Comparison of ENCODE assay signal across 8 mouse cellular contexts in the genomic region with DNA sequence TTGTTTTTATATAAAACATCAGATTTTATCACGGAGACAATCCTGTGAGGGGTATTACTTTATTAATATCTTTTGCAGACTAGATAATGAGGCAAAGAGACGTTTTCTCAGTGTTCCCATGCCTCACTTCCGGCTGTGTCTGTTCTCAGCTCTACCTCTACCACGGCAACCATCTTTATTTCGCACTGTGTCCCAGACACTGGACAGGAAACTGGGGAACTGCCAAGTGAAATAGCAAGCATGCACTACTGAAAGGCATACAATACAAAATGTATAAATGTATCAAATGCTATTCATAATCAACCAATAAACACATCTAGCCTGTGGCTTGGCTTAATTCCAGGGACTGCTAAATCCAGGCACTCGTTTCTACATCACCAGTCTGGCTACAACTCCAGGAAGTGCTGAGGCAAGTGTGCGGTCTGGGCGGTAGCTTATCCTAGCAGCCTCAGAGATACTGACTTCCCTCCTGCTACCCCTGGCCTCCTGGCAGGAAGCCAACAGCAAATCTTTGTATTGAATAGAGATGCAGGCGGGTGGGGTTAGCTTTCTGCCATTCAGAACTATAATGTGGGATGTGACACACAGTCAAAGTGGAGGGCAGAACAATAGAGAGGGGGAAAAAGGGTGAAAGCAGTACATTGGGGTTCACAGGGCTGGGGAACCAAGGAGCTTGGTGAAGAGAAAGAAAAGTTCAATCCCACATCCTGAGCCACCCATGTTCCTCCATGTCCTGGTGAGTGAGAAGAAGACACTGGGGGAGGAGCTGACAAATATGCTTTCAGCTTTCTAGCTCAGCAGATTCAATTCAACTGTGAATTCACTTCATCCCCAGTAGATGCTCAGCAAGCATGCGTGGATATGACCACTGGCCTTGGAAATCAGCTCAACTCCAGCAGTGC.
DNase-seq lines count a peak whose midpoint lies in the region; ATAC-seq lines count a peak whose summit lies in the region.

No protein-coding gene starts in this region.

- peaks cover 23% of the 10 kb centered on the region for H3K4me1 ChIP-seq in heart, embryonic 12.5 days (replicated peaks)
- H3K4me1 ChIP-seq in liver, embryonic 16.5 days (ENCODE audit: control insufficient read depth, low read depth, low read length) = no peaks in the 10 kb centered on the region

- H3K4me3 ChIP-seq in heart, embryonic 12.5 days = no peak overlapping the region
- H3K4me3 ChIP-seq in liver, embryonic 16.5 days (ENCODE audit: low read depth, low read length) = no peak overlapping the region

- ATAC-seq in heart, embryonic 12.5 days (ENCODE audit: insufficient number of reproducible peaks, low FRiP score) = peak; percentile 92
- ATAC-seq in liver, embryonic 16.5 days (ENCODE audit: low read depth) = peak; percentile 58

- no peaks in the 10 kb centered on the region for H3K9me3 ChIP-seq in heart, embryonic 12.5 days (replicated peaks)
- H3K9me3 ChIP-seq in liver, embryonic 16.5 days (replicated peaks; ENCODE audit: control insufficient read depth, low read length) = no peaks in the 10 kb centered on the region

- H3K27me3 ChIP-seq in heart, embryonic 12.5 days (replicated peaks) = peaks cover 12% of the 10 kb centered on the region; the same call in 1 of the 2 replicates
- no peaks in the 10 kb centered on the region for H3K27me3 ChIP-seq in liver, embryonic 16.5 days (ENCODE audit: control insufficient read depth, insufficient read depth, low read depth, low read length)

- H3K36me3 ChIP-seq in heart, embryonic 12.5 days = no peaks in the 10 kb centered on the region
- no peaks in the 10 kb centered on the region for H3K36me3 ChIP-seq in liver, embryonic 16.5 days (ENCODE audit: control insufficient read depth, insufficient read depth)

- peak overlapping the region; percentile 5; the same call in 1 of the 2 replicates for H3K4me2 ChIP-seq in heart, embryonic 12.5 days
- H3K4me2 ChIP-seq in liver, embryonic 16.5 days (ENCODE audit: low read depth, low read length) = 0 out of 2 replicates have a peak overlapping the region, but pooled peaks have one; percentile 15

- H3K9ac ChIP-seq in heart, embryonic 12.5 days = no peak overlapping the region
- no peak overlapping the region for H3K9ac ChIP-seq in liver, embryonic 16.5 days (ENCODE audit: low read depth, low read length)

- DNase-seq in layer of hippocampus, adult 11-12 months (ENCODE audit: low spot score) = peak; percentile 52
- DNase-seq in layer of hippocampus, postnatal 14 days (ENCODE audit: low spot score in 2 of 2) = no peak
- peak; percentile 9 for DNase-seq in adipocyte (ENCODE audit: low spot score)
- peak; percentile 29 for DNase-seq in kidney, adult 9 months
- DNase-seq in retina, postnatal 1 day = peak; percentile 72
- DNase-seq in spleen, postnatal 14 days (ENCODE audit: low spot score in 2 of 2) = no peak

- 40% methylated on average over 10 of the region's 10 CpGs for WGBS in heart, embryonic 12.5 days
- 19% methylated on average over 10 of the region's 10 CpGs for WGBS in liver, embryonic 16.5 days (ENCODE audit: insufficient replicate concordance)

- H3K27ac ChIP-seq in heart, embryonic 12.5 days (ENCODE audit: poor library complexity, severe bottlenecking) = peak overlapping the region; percentile 57
- H3K27ac ChIP-seq in liver, embryonic 16.5 days (ENCODE audit: low read length) = no peak overlapping the region

Comparison
In these comparisons a context has a peak if more than half of its experiments do, and no peak if none do; other contexts are left out.
1. DNase-seq: peak in layer of hippocampus, adult 11-12 months (single experiment), adipocyte (single experiment), kidney, adult 9 months (single experiment) and retina, postnatal 1 day (single experiment); none in layer of hippocampus, postnatal 14 days (0 of 2) and spleen, postnatal 14 days (0 of 2).